Mouse (Mus musculus): ENCODE measurements around the gene Themis. TPM values are rescaled to one million over a fixed set of nuclear protein-coding genes. Genes with fewer than 3 reads are reported as not detected.

The Themis gene
- polyA plus RNA-seq, 2 experiments, result 0.10 TPM; not detected in 1

DNA sequence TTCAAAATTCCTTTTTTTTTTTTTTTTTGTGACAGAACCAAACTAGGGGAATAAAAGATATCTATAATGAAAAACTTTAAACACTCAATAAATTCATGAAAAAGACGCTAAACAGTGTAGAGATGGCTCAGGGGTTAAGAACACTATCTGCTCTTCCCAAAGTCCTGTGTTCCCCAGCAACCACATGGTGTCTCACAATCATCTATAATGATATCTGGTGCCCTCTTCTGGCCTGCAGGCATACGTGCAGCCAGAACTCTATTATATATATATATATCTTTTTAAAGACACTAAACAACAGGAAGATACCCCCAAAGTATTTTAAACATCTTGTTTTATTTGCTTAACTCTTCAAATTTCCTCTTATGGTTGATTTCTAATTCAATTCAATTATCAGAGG lies 62.0 kb downstream of the Themis start:
- 8% methylated on average over 2 of the region's 2 CpGs for WGBS
- H3K36me3 ChIP-seq (ENCODE audit: control insufficient read depth, insufficient read depth, low read length), result no peaks in the 10 kb centered on the region
- no peaks in the 10 kb centered on the region for H3K27me3 ChIP-seq (ENCODE audit: control insufficient read depth, insufficient read depth, low read length)
- DNase-seq (ENCODE audit: low spot score) (peak; percentile 40), ATAC-seq (ENCODE audit: low FRiP score, low read depth) (no peak)
- H3K27ac ChIP-seq (replicated peaks; ENCODE audit: low read depth, low read length), result no peak overlapping the region
- no peak for TF ChIP-seq POLR2A (IDR thresholded peaks at IDR 0.05; ENCODE audit: borderline replicate concordance, extremely low read depth, insufficient read depth, insufficient read length)
- H3K9me3 ChIP-seq (ENCODE audit: control insufficient read depth, low read length), result no peaks in the 10 kb centered on the region
- H3K4me2 ChIP-seq (replicated peaks; ENCODE audit: low read depth, low read length, severe bottlenecking), result no peak overlapping the region
- no peak overlapping the region for H3K9ac ChIP-seq (ENCODE audit: low read depth, low read length, severe bottlenecking)
- no peaks in the 10 kb centered on the region for H3K4me1 ChIP-seq (ENCODE audit: control insufficient read depth, insufficient read depth, low read length)
- no peak overlapping the region for H3K4me3 ChIP-seq (replicated peaks; ENCODE audit: low read length)

DNA sequence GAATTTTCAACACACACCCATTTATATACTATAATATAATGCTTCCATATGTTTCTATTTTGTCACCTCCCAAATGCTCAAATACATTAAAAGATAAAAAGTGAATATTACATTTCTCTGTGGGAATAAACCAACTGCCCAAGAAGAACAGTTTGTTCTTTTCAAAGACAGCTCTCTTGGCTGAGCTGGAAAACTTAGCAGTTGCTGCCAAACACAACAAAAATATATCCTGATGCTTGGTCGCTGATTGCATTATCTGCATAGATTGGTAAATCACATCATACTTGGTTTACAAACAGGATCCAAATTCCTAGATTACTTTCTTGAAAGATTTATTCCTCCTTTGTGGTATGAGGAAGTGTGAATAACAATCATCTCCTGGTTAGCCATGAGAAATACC lies 69.8 kb downstream of the Themis start:
- DNase-seq (ENCODE audit: low spot score), result no peak
- H3K27me3 ChIP-seq (ENCODE audit: control insufficient read depth, insufficient read depth, low read length), result no peaks in the 10 kb centered on the region
- no peak overlapping the region for H3K27ac ChIP-seq (replicated peaks; ENCODE audit: low read depth, low read length)
- no peaks in the 10 kb centered on the region for H3K4me1 ChIP-seq (ENCODE audit: control insufficient read depth, insufficient read depth, low read length)
- H3K36me3 ChIP-seq (ENCODE audit: control insufficient read depth, insufficient read depth, low read length), result no peaks in the 10 kb centered on the region
- no peak overlapping the region for H3K4me3 ChIP-seq (replicated peaks; ENCODE audit: low read length)
- H3K4me2 ChIP-seq (replicated peaks; ENCODE audit: low read depth, low read length, severe bottlenecking), result no peak overlapping the region
- no peak for TF ChIP-seq POLR2A (IDR thresholded peaks at IDR 0.05; ENCODE audit: borderline replicate concordance, extremely low read depth, insufficient read depth, insufficient read length)
- ATAC-seq (ENCODE audit: low FRiP score, low read depth), result no peak
- WGBS, result 84% methylated on average over 1 of the region's 1 CpGs
- no peaks in the 10 kb centered on the region for H3K9me3 ChIP-seq (ENCODE audit: control insufficient read depth, low read length)
- H3K9ac ChIP-seq (ENCODE audit: low read depth, low read length, severe bottlenecking), result no peak overlapping the region

DNA sequence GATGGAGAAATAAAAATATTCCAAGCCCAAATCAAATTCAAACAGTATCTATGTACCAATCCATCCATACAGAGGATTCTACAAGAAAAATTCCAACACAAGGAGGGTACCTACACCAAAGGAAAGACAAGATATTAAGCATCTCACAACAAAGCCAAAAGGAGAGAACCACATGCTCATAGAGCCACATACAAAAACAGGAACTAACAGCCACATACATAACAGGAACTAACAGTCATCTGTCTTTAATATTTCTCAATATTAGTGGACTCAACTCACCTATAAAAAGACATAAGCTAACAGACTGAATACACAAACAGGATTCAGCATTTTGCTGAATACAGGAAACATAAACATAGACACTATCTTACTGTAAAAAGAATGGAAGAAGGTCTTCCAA lies 78.3 kb downstream of the Themis start:
- Histone ChIP-seq H3K9ac (ENCODE audit: low read depth, low read length, severe bottlenecking) (no peak overlapping the region), H3K27me3 (ENCODE audit: control insufficient read depth, insufficient read depth, low read length) (no peaks in the 10 kb centered on the region), H3K4me2 (replicated peaks; ENCODE audit: low read depth, low read length, severe bottlenecking) (no peak overlapping the region), H3K4me3 (replicated peaks; ENCODE audit: low read length) (no peak overlapping the region), H3K27ac (replicated peaks; ENCODE audit: low read depth, low read length) (no peak overlapping the region), H3K9me3 (ENCODE audit: control insufficient read depth, low read length) (no peaks in the 10 kb centered on the region), H3K4me1 (ENCODE audit: control insufficient read depth, insufficient read depth, low read length) (no peaks in the 10 kb centered on the region), H3K36me3 (ENCODE audit: control insufficient read depth, insufficient read depth, low read length) (no peaks in the 10 kb centered on the region)
- ATAC-seq (ENCODE audit: low FRiP score, low read depth), result no peak
- TF ChIP-seq POLR2A (IDR thresholded peaks at IDR 0.05; ENCODE audit: borderline replicate concordance, extremely low read depth, insufficient read depth, insufficient read length), result no peak
- no peak for DNase-seq (ENCODE audit: low spot score)

DNA sequence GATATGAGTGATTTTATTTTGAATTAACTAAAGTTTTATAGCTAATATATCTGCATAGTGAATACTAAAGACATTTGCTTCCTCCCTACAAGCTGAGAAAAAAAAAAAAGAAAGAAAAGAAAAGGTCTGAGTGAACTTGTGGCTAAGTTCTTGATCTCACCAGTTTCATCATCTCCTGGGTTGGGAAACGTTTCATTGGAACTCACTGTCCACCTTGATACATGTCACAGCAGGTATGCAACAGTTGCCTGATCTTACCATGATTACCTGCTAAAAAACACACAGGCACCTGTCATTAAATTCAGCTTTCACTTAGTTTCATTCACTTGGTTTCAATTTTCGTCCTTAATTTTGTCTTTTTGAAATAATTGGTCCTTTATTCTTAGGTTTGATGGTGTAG lies 85.2 kb downstream of the Themis start:
- 69% methylated on average over 2 of the region's 2 CpGs for WGBS
- DNase-seq (ENCODE audit: low spot score) (no peak), ATAC-seq (ENCODE audit: low FRiP score, low read depth) (no peak)
- Histone ChIP-seq H3K27ac (replicated peaks; ENCODE audit: low read depth, low read length) (no peak overlapping the region), H3K4me1 (ENCODE audit: control insufficient read depth, insufficient read depth, low read length) (no peaks in the 10 kb centered on the region), H3K9ac (ENCODE audit: low read depth, low read length, severe bottlenecking) (no peak overlapping the region), H3K36me3 (ENCODE audit: control insufficient read depth, insufficient read depth, low read length) (no peaks in the 10 kb centered on the region), H3K9me3 (ENCODE audit: control insufficient read depth, low read length) (no peaks in the 10 kb centered on the region), H3K4me3 (replicated peaks; ENCODE audit: low read length) (no peak overlapping the region), H3K27me3 (ENCODE audit: control insufficient read depth, insufficient read depth, low read length) (no peaks in the 10 kb centered on the region), H3K4me2 (replicated peaks; ENCODE audit: low read depth, low read length, severe bottlenecking) (no peak overlapping the region)
- no peak for TF ChIP-seq POLR2A (IDR thresholded peaks at IDR 0.05; ENCODE audit: borderline replicate concordance, extremely low read depth, insufficient read depth, insufficient read length)

DNA sequence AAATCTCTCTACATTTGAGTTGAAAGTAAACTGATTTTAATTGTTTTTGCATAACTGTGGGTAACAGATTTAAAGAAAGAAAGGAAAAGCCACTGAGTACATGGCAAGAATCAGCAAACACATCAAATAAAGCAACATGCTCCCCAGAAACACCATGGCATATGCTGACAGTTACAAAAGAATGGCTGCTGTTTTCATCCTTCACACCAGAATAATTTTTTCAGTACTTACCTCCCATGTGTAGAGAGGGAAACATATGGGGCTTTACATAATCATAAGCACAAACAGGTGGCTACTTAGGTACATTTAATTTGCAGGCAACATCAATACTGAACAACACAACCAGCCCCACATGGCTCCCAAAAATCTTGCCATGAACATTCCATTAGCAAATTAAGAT lies 86.8 kb downstream of the Themis start:
- H3K36me3 ChIP-seq (ENCODE audit: control insufficient read depth, insufficient read depth, low read length), result no peaks in the 10 kb centered on the region
- no peaks in the 10 kb centered on the region for H3K9me3 ChIP-seq (ENCODE audit: control insufficient read depth, low read length)
- no peak for ATAC-seq (ENCODE audit: low FRiP score, low read depth)
- H3K27ac ChIP-seq (replicated peaks; ENCODE audit: low read depth, low read length), result no peak overlapping the region
- H3K4me1 ChIP-seq (ENCODE audit: control insufficient read depth, insufficient read depth, low read length), result no peaks in the 10 kb centered on the region
- TF ChIP-seq POLR2A (IDR thresholded peaks at IDR 0.05; ENCODE audit: borderline replicate concordance, extremely low read depth, insufficient read depth, insufficient read length), result no peak
- no peak for DNase-seq (ENCODE audit: low spot score)
- H3K27me3 ChIP-seq (ENCODE audit: control insufficient read depth, insufficient read depth, low read length), result no peaks in the 10 kb centered on the region
- no peak overlapping the region for H3K9ac ChIP-seq (ENCODE audit: low read depth, low read length, severe bottlenecking)
- no peak overlapping the region for H3K4me2 ChIP-seq (replicated peaks; ENCODE audit: low read depth, low read length, severe bottlenecking)
- no peak overlapping the region for H3K4me3 ChIP-seq (replicated peaks; ENCODE audit: low read length)

DNA sequence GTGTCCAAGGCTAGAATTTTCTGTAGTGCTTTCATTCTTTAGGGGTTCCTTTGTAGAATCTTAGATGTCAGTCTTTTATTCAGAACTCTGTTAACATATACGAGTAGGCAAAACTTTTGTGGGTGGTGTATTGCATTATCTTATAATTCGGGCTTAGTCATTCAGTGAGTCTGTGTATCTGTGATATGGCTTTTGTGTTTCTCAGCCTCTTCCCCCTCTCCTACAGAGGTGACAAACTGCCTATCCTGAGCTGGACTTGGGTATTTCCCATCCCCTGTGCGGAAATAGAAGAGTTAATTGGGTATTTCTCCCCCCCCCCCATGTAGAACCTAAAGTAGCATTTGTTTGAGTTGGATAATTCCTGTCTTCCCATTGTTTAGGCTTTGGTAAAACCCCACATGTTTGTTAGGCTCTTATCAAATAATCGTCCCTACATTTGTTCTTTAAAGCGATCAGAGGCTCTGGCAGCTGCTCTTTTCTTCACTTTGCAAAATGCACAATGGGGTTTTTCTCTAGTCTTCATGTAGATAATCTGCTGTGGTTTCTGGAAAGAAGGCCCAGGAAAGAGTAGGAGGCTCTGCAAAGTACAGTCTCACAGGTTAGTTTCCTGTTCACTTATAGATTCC lies 108.7 kb downstream of the Themis start:
- H3K9ac ChIP-seq (ENCODE audit: low read depth, low read length, severe bottlenecking), result no peak overlapping the region
- WGBS, result 81% methylated on average over 5 of the region's 5 CpGs
- H3K27me3 ChIP-seq (ENCODE audit: control insufficient read depth, insufficient read depth, low read length), result no peaks in the 10 kb centered on the region
- no peak overlapping the region for H3K4me2 ChIP-seq (replicated peaks; ENCODE audit: low read depth, low read length, severe bottlenecking)
- DNase-seq (ENCODE audit: low spot score) (no peak), ATAC-seq (ENCODE audit: low FRiP score, low read depth) (no peak)
- no peak for TF ChIP-seq POLR2A (IDR thresholded peaks at IDR 0.05; ENCODE audit: borderline replicate concordance, extremely low read depth, insufficient read depth, insufficient read length)
- H3K4me3 ChIP-seq (replicated peaks; ENCODE audit: low read length), result no peak overlapping the region
- H3K27ac ChIP-seq (replicated peaks; ENCODE audit: low read depth, low read length), result no peak overlapping the region
- no peaks in the 10 kb centered on the region for H3K4me1 ChIP-seq (ENCODE audit: control insufficient read depth, insufficient read depth, low read length)
- H3K36me3 ChIP-seq (ENCODE audit: control insufficient read depth, insufficient read depth, low read length), result no peaks in the 10 kb centered on the region
- no peaks in the 10 kb centered on the region for H3K9me3 ChIP-seq (ENCODE audit: control insufficient read depth, low read length)
